Comparison of ENCODE assay signal across 16 mouse cellular contexts in the genomic region with DNA sequence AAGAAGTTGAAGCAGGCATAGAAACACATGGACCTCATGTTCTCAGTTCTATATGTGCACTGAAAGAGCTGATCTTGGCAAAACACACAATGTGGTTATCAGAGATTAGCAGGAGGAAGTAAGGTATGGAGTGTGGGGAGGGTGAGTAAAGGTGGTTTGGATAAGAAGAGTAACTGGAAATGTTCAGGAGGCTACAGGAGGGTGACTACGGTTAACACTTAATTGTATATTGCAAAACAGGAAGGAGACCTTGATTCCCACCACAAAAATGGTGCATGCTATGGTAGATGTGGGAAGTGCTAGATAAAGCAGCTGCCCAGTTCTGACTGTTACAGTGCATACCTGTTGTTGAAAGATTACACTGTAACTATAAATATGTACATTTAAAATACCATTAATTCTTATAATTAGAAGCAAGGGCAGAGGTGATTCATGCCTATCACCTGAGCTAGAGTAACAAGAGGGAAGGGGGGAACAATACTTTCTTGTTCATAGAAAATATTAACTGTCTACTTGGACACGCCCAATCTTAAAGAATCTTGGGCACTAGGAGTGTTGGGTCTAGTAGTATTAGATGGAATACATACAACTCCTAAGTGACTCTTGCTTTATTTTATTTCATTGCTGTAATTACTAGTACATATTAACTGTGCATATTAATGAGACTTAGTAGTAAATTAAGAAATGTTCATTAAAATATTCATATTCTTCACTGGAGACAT. TPM values are rescaled to one million over a fixed set of nuclear protein-coding genes. Genes with fewer than 3 reads are reported as not detected.
DNase-seq lines count a peak whose midpoint lies in the region; ATAC-seq and TF ChIP-seq lines count a peak whose summit lies in the region.
"Had no signal": no experiment of that assay in that cellular context is flagged by ENCODE, and none has a peak within 500 bp of the region (broad histone marks: within the 10 kb centered on the region; RNA-seq: fewer than 3 reads in every experiment).

No protein-coding gene starts in this region.

- 0 out of 2 replicates have a peak, but pooled peaks cover 5% of the 10 kb centered on the region for H3K4me1 ChIP-seq in heart, embryonic 12.5 days (replicated peaks)
- peaks cover 29% of the 10 kb centered on the region for H3K4me1 ChIP-seq in liver, embryonic 15.5 days (replicated peaks)
- no peaks in the 10 kb centered on the region for H3K4me1 ChIP-seq in stomach, postnatal 0 days (replicated peaks; ENCODE audit: control insufficient read depth, insufficient read depth)
- H3K4me1 ChIP-seq in forebrain, embryonic 16.5 days (replicated peaks; ENCODE audit: control insufficient read depth, insufficient read depth, low read length): no peaks in the 10 kb centered on the region
- H3K4me1 ChIP-seq: embryonic facial prominence, embryonic 10.5 days; hindbrain, embryonic 12.5 days; midbrain, embryonic 15.5 days had no signal

- no peak for TF ChIP-seq CTCF in stomach, postnatal 0 days (IDR thresholded peaks at IDR 0.05; ENCODE audit: low read depth)

- H3K4me3 ChIP-seq in heart, embryonic 12.5 days: no peak overlapping the region
- 0 out of 2 replicates have a peak overlapping the region, but pooled peaks have one; percentile 1 for H3K4me3 ChIP-seq in liver, embryonic 15.5 days (replicated peaks)
- H3K4me3 ChIP-seq in stomach, postnatal 0 days (ENCODE audit: low read depth, low read length): no peak overlapping the region
- H3K4me3 ChIP-seq in forebrain, embryonic 16.5 days (replicated peaks; ENCODE audit: low read length): no peak overlapping the region
- H3K4me3 ChIP-seq: embryonic facial prominence, embryonic 10.5 days; hindbrain, embryonic 12.5 days; midbrain, embryonic 15.5 days had no signal

- WGBS in heart, embryonic 12.5 days: 69% methylated on average over 2 of the region's 2 CpGs
- 26% methylated on average over 2 of the region's 2 CpGs for WGBS in liver, embryonic 15.5 days (ENCODE audit: insufficient replicate concordance)
- 82% methylated on average over 2 of the region's 2 CpGs for WGBS in stomach, postnatal 0 days
- 96% methylated on average over 2 of the region's 2 CpGs for WGBS in forebrain, embryonic 16.5 days

- intact Hi-C loops in heart, postnatal 36 days (cut with DNase I): no loop called here

- H3K9ac ChIP-seq in heart, embryonic 12.5 days: no peak overlapping the region
- no peak overlapping the region for H3K9ac ChIP-seq in liver, embryonic 15.5 days
- H3K9ac ChIP-seq in stomach, postnatal 0 days (ENCODE audit: low read length): no peak overlapping the region
- H3K9ac ChIP-seq in forebrain, embryonic 16.5 days (replicated peaks; ENCODE audit: low read depth, low read length): no peak overlapping the region
- H3K9ac ChIP-seq: hindbrain, embryonic 12.5 days; midbrain, embryonic 15.5 days had no signal

- no peaks in the 10 kb centered on the region for H3K9me3 ChIP-seq in heart, embryonic 12.5 days (replicated peaks)
- H3K9me3 ChIP-seq in liver, embryonic 15.5 days (replicated peaks): no peaks in the 10 kb centered on the region
- no peaks in the 10 kb centered on the region for H3K9me3 ChIP-seq in stomach, postnatal 0 days (ENCODE audit: control insufficient read depth, low read length)
- H3K9me3 ChIP-seq in forebrain, embryonic 16.5 days (ENCODE audit: control insufficient read depth, low read length): no peaks in the 10 kb centered on the region
- H3K9me3 ChIP-seq: embryonic facial prominence, embryonic 10.5 days; hindbrain, embryonic 12.5 days; midbrain, embryonic 15.5 days had no signal

- H3K27ac ChIP-seq in heart, embryonic 12.5 days (ENCODE audit: poor library complexity, severe bottlenecking): no peak overlapping the region
- peak overlapping the region; percentile 86 for H3K27ac ChIP-seq in liver, embryonic 15.5 days (replicated peaks)
- no peak overlapping the region for H3K27ac ChIP-seq in stomach, postnatal 0 days (replicated peaks)
- no peak overlapping the region for H3K27ac ChIP-seq in forebrain, embryonic 16.5 days (ENCODE audit: low read length)
- H3K27ac ChIP-seq: embryonic facial prominence, embryonic 10.5 days; hindbrain, embryonic 12.5 days; macrophage; midbrain, embryonic 15.5 days had no signal

- H3K36me3 ChIP-seq in heart, embryonic 12.5 days: peaks cover 43% of the 10 kb centered on the region
- H3K36me3 ChIP-seq in liver, embryonic 15.5 days (replicated peaks): peaks cover 58% of the 10 kb centered on the region
- H3K36me3 ChIP-seq in stomach, postnatal 0 days (ENCODE audit: control insufficient read depth, insufficient read depth, low read length): peaks cover 6% of the 10 kb centered on the region
- peaks cover 9% of the 10 kb centered on the region for H3K36me3 ChIP-seq in forebrain, embryonic 16.5 days (ENCODE audit: control insufficient read depth, insufficient read depth)

- no peak for TF ChIP-seq EP300 in stomach, postnatal 0 days (optimal IDR thresholded peaks at IDR 0.05)

- no peak for DNase-seq in heart, postnatal 36 days
- no peak for DNase-seq in stomach, postnatal 0 days (ENCODE audit: low spot score)
- DNase-seq in thymus, postnatal 36 days: no peak
- no peak for DNase-seq in cerebellum, adult 9-11 months
- DNase-seq: cerebellum, adult 9-10 months; kidney, postnatal 36 days; lung, adult 2 months; thymus, postnatal 25 days had no signal

- H3K4me2 ChIP-seq in heart, embryonic 12.5 days: no peak overlapping the region
- H3K4me2 ChIP-seq in liver, embryonic 15.5 days: peak overlapping the region; percentile 57
- H3K4me2 ChIP-seq in stomach, postnatal 0 days (replicated peaks; ENCODE audit: low read depth): no peak overlapping the region
- H3K4me2 ChIP-seq in forebrain, embryonic 16.5 days (ENCODE audit: low read length): no peak overlapping the region
- H3K4me2 ChIP-seq: hindbrain, embryonic 12.5 days; midbrain, embryonic 15.5 days had no signal

- H3K27me3 ChIP-seq in heart, embryonic 12.5 days (replicated peaks): no peaks in the 10 kb centered on the region
- H3K27me3 ChIP-seq in liver, embryonic 15.5 days: no peaks in the 10 kb centered on the region
- no peaks in the 10 kb centered on the region for H3K27me3 ChIP-seq in stomach, postnatal 0 days (ENCODE audit: control insufficient read depth, insufficient read depth, low read length)
- H3K27me3 ChIP-seq in forebrain, embryonic 16.5 days (replicated peaks; ENCODE audit: control insufficient read depth, insufficient read depth, low read length): no peaks in the 10 kb centered on the region
- H3K27me3 ChIP-seq: hindbrain, embryonic 12.5 days; midbrain, embryonic 15.5 days had no signal

- ATAC-seq in heart, embryonic 12.5 days (ENCODE audit: insufficient number of reproducible peaks, low FRiP score): peak; percentile 75
- ATAC-seq in hematopoietic stem cell, adult 5-6 weeks (replicated peaks in 1 of 2; ENCODE audit: insufficient read depth in 1 of 2, low FRiP score in 2 of 2, low TSS enrichment in 1 of 2, low read depth in 1 of 2, poor library complexity in 2 of 2, severe bottlenecking in 2 of 2): peak; percentile 92
- ATAC-seq in liver, embryonic 15.5 days (ENCODE audit: insufficient read depth): peak; percentile 99
- peak; percentile 78 for ATAC-seq in stomach, postnatal 0 days (ENCODE audit: low FRiP score, low TSS enrichment)
- no peak for ATAC-seq in forebrain, embryonic 16.5 days
- ATAC-seq: midbrain, embryonic 15.5 days had no signal

RNA-seq across cellular contexts. Expression of a gene that starts 15.6 kb away (rescaled TPM):
- 50.4 and 51.1 TPM in 2 replicates for polyA plus RNA-seq in heart, embryonic 12.5 days (2016; fragmentation: Nextera tagmentation; extraction: Ambion mirVana)
- total RNA-seq in heart, postnatal 36 days (2021): 10 to 100 TPM; 23.8 to 24.1 TPM
- 14.1 and 16.0 TPM in 2 replicates for total RNA-seq in hematopoietic stem cell, adult 5-6 weeks (2017)
- 31.6 and 36.3 TPM in 2 replicates for polyA plus RNA-seq in liver, embryonic 15.5 days (2015; fragmentation: Nextera tagmentation; extraction: Ambion mirVana)
- polyA plus RNA-seq in stomach, postnatal 0 days (2015; fragmentation: Nextera tagmentation; extraction: Ambion mirVana): 43.7 and 44.6 TPM in 2 replicates
- 60.9 and 62.6 TPM in 2 replicates for polyA plus RNA-seq in forebrain, embryonic 16.5 days (2015; fragmentation: Nextera tagmentation; extraction: Ambion mirVana)

RNA-seq across cellular contexts. Expression of a gene that starts 15.7 kb away (rescaled TPM):
- polyA plus RNA-seq in heart, embryonic 12.5 days (2016; fragmentation: Nextera tagmentation; extraction: Ambion mirVana): 45.1 and 47.4 TPM in 2 replicates
- 10 to 100 TPM; 72.4 to 78.3 TPM for total RNA-seq in heart, postnatal 36 days (2021)
- total RNA-seq in hematopoietic stem cell, adult 5-6 weeks (2017): 35.8 and 42.5 TPM in 2 replicates
- polyA plus RNA-seq in liver, embryonic 15.5 days (2015; fragmentation: Nextera tagmentation; extraction: Ambion mirVana): 4.9 and 5.2 TPM in 2 replicates
- polyA plus RNA-seq in stomach, postnatal 0 days (2015; fragmentation: Nextera tagmentation; extraction: Ambion mirVana): 5.1 and 5.3 TPM in 2 replicates
- polyA plus RNA-seq in forebrain, embryonic 16.5 days (2015; fragmentation: Nextera tagmentation; extraction: Ambion mirVana): 28.8 and 29.0 TPM in 2 replicates

RNA-seq across cellular contexts. Expression of a gene that starts 58.6 kb away (rescaled TPM):
- polyA plus RNA-seq in heart, embryonic 12.5 days (2016; fragmentation: Nextera tagmentation; extraction: Ambion mirVana): 5.4 and 7.1 TPM in 2 replicates
- total RNA-seq in heart, postnatal 36 days (2021): 10 to 100 TPM; 13.6 to 15.2 TPM
- 81.1 and 82.5 TPM in 2 replicates for total RNA-seq in hematopoietic stem cell, adult 5-6 weeks (2017)
- 3.7 TPM in 2 replicates for polyA plus RNA-seq in liver, embryonic 15.5 days (2015; fragmentation: Nextera tagmentation; extraction: Ambion mirVana)
- 3.4 and 3.7 TPM in 2 replicates for polyA plus RNA-seq in stomach, postnatal 0 days (2015; fragmentation: Nextera tagmentation; extraction: Ambion mirVana)
- polyA plus RNA-seq in forebrain, embryonic 16.5 days (2015; fragmentation: Nextera tagmentation; extraction: Ambion mirVana): 5.1 and 5.8 TPM in 2 replicates
